Mouse (Mus musculus) myocyte (in vitro differentiated cells): ENCODE measurements around the gene Ankrd55.

Experiments
- CEBPB ChIP-seq: IDR thresholded peaks from 2 replicates; pipeline ENCODE4 v1.6.1; 2011; ENCODE audit warnings: mild to moderate bottlenecking, moderate library complexity; ENCODE audit not compliant: poor library complexity, insufficient read depth, severe bottlenecking
- E2F4 ChIP-seq: IDR thresholded peaks from one replicate; pipeline ENCODE4 v1.6.1; 2011; ENCODE audit warnings: mild to moderate bottlenecking, control low read depth, moderate library complexity; ENCODE audit not compliant: insufficient read depth
- MAX ChIP-seq: IDR thresholded peaks from one replicate; pipeline ENCODE4 v1.6.1; 2011; ENCODE audit warnings: low read depth, mild to moderate bottlenecking, control low read depth
- MYOD1 ChIP-seq, 3 experiments: IDR thresholded peaks; one replicate each; pipeline ENCODE4 v1.6.1; 2011; ENCODE audit warnings: control low read depth in 2 of 3, low read depth in 2 of 3, mild to moderate bottlenecking in 2 of 3, moderate library complexity in 1 of 3; ENCODE audit not compliant: insufficient read length in 2 of 3, control insufficient read depth in 1 of 3
- MYOG ChIP-seq, 3 experiments: IDR thresholded peaks; one replicate each; pipeline ENCODE4 v1.6.1; 2011; ENCODE audit warnings: control low read depth in 2 of 3, low read depth in 2 of 3, mild to moderate bottlenecking in 2 of 3; ENCODE audit not compliant: insufficient read length in 2 of 3, control insufficient read depth in 1 of 3, insufficient read depth in 1 of 3
- POLR2A ChIP-seq: IDR thresholded peaks from one replicate; pipeline ENCODE4 v1.6.1; 2011; ENCODE audit warnings: low read depth, mild to moderate bottlenecking, control low read depth, moderate library complexity; ENCODE audit not compliant: insufficient read length
- POLR2AphosphoS2 ChIP-seq: IDR thresholded peaks from one replicate; pipeline ENCODE4 v1.6.1; 2011; ENCODE audit warnings: low read depth, control low read depth; ENCODE audit not compliant: insufficient read length
- TCF12 ChIP-seq: IDR thresholded peaks from one replicate; pipeline ENCODE4 v1.6.1; 2011; ENCODE audit warnings: mild to moderate bottlenecking, control low read depth; ENCODE audit not compliant: poor library complexity, insufficient read depth, severe bottlenecking
- TCF3 ChIP-seq: IDR thresholded peaks from one replicate; pipeline ENCODE4 v1.6.1; 2011; ENCODE audit warnings: low read depth, control low read depth; ENCODE audit not compliant: insufficient read length
- USF1 ChIP-seq: IDR thresholded peaks from one replicate; pipeline ENCODE4 v1.6.1; 2011; ENCODE audit warnings: low read depth, mild to moderate bottlenecking, control low read depth, moderate library complexity

- TF ChIP-seq USF1 = no peak
- TF ChIP-seq CEBPB = no peak
- no peak for TF ChIP-seq TCF3
- no peak for TF ChIP-seq POLR2A
- TF ChIP-seq MYOD1 (IDR thresholded peaks at IDR 0.05; ENCODE audit: control insufficient read depth in 1 of 3, insufficient read length in 2 of 3, low read depth in 2 of 3) = peak in 1 of 3 experiments; percentile 2
- no peak for TF ChIP-seq MAX
- TF ChIP-seq POLR2AphosphoS2 = no peak
- no peak for TF ChIP-seq MYOG (IDR thresholded peaks at IDR 0.05; ENCODE audit: control insufficient read depth in 1 of 3, insufficient read depth in 1 of 3, insufficient read length in 2 of 3, low read depth in 2 of 3)
- TF ChIP-seq E2F4 = no peak
- no peak for TF ChIP-seq TCF12
These were observed 29.9 kb downstream of the Ankrd55 start for GRCm38 (mm10) chr13:112318124-112318523.
